Mouse (Mus musculus) limb, embryonic 11.5 days (tissue): ENCODE data around the gene Ankrd42. TPM values are rescaled to one million over a fixed set of nuclear protein-coding genes. Genes with fewer than 3 reads are reported as not detected.
A peak's percentile ranks its signal among the peaks of the same experiment; 100 is the strongest.

Source experiments
- ATAC-seq: fragments of 200-750 bp; cut with Nextera tagmentation; 2 replicates; pipeline ENCODE4 v1.8.0; 2017; ENCODE audit warnings: low read depth; ENCODE audit not compliant: insufficient number of reproducible peaks, low FRiP score, low TSS enrichment
- DNase-seq: peaks from one replicate; pipeline ENCODE4 v3.0.0-alpha.2; 2015; ENCODE audit warnings: low spot score
- H3K27ac ChIP-seq: fragments of 300-500 bp; sonication (generic); replicated peaks from 2 replicates; pipeline ENCODE4 v1.5.1; 2014; ENCODE audit warnings: low read depth, mild to moderate bottlenecking, low read length
- H3K27me3 ChIP-seq: fragments of 300-500 bp; sonication (generic); 2 replicates; pipeline ENCODE4 v1.6.1; 2014; ENCODE audit warnings: mild to moderate bottlenecking, low read length, mixed read lengths; ENCODE audit not compliant: control insufficient read depth, insufficient read depth
- H3K36me3 ChIP-seq: fragments of 300-500 bp; sonication (generic); 2 replicates; pipeline ENCODE4 v1.6.1; 2014; ENCODE audit warnings: mild to moderate bottlenecking, low read length, moderate library complexity, mixed read lengths; ENCODE audit not compliant: control insufficient read depth, insufficient read depth
- H3K4me1 ChIP-seq: fragments of 300-500 bp; sonication (generic); 2 replicates; pipeline ENCODE4 v1.6.1; 2014; ENCODE audit warnings: low read length, mixed read lengths; ENCODE audit not compliant: control insufficient read depth, insufficient read depth
- H3K4me2 ChIP-seq: fragments of 300-500 bp; sonication (generic); 2 replicates; pipeline ENCODE4 v1.6.1; 2014; ENCODE audit warnings: low read depth, mild to moderate bottlenecking, moderate library complexity; ENCODE audit not compliant: severe bottlenecking
- H3K4me3 ChIP-seq: fragments of 300-500 bp; sonication (generic); 2 replicates; pipeline ENCODE4 v1.5.1; 2014; ENCODE audit warnings: low read depth, low read length
- H3K9ac ChIP-seq: fragments of 300-500 bp; sonication (generic); 2 replicates; pipeline ENCODE4 v1.6.1; 2014; ENCODE audit warnings: mild to moderate bottlenecking, low read length
- H3K9me3 ChIP-seq: fragments of 300-500 bp; sonication (generic); 2 replicates; pipeline ENCODE4 v1.6.1; 2016; ENCODE audit warnings: low read length; ENCODE audit not compliant: control insufficient read depth
- WGBS: fragments of 180-500 bp; shearing (Covaris S2); extraction: QIAGEN DNeasy Blood & Tissue Kit; methylation state at CpG from one replicate; pipeline ENCODE4 v1.1.7; 2014; 5-methylcytosine and 5-hydroxymethylcytosine counted together
- polyA plus RNA-seq: library from polyadenylated mRNA; unstranded; fragments of >200 nt; fragmentation: Nextera tagmentation; extraction: Ambion mirVana; gene quantifications from 2 replicates; pipeline ENCODE4 v1.2.1, GENCODE M21; 2014

Ankrd42 gene
- 6.8 and 7.5 TPM in 2 replicates for polyA plus RNA-seq

DNA sequence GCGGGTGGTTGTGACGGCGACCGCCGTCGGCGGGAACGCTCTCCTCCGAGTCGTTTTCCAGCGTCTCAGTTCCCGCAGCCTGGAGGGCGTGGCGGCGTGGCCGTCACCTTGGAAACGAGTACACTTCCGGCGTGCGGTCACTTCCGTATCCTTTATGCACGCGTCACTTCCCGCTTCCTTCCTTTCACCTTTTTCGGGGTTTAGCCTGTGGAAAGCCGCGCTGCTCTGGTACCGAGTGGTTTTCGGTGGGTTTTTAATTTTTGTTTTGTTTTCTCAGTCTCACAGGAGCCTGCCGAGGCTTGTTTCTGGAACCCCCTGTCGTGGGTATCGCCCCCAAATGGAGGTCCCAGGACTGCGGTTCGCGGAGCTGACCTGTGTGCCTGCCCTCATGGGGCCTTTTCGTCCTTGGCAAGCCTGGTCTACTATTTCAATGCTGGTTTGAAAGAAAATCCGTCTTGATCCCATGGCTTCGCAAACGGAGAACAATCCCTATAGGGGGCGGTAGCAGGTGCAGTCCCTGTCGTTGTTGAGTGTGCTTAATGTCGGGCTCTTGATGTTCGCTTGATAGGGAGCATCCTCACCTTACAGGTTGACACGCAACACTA is at the start of gene Ankrd42:
Gene Ankrd42, minus strand, starts transcription at position 122 of the 605 bp plus-strand sequence.
- DNase-seq (peak; percentile 95), ATAC-seq (peak; percentile 97)
- H3K4me3 ChIP-seq: peak within 1 kb of the TSS; percentile 81
- H3K4me1 ChIP-seq: no peaks in the 10 kb centered on the region
- no peaks in the 10 kb centered on the region for H3K27me3 ChIP-seq
- under 1% methylated on average over 44 of the region's 44 CpGs for WGBS
- H3K9me3 ChIP-seq: no peaks in the 10 kb centered on the region
- no peak within 1 kb of the TSS for H3K27ac ChIP-seq
- no peaks in the 10 kb centered on the region for H3K36me3 ChIP-seq
- peak within 1 kb of the TSS; percentile 71 for H3K4me2 ChIP-seq
- H3K9ac ChIP-seq: peak within 1 kb of the TSS; percentile 64

DNA sequence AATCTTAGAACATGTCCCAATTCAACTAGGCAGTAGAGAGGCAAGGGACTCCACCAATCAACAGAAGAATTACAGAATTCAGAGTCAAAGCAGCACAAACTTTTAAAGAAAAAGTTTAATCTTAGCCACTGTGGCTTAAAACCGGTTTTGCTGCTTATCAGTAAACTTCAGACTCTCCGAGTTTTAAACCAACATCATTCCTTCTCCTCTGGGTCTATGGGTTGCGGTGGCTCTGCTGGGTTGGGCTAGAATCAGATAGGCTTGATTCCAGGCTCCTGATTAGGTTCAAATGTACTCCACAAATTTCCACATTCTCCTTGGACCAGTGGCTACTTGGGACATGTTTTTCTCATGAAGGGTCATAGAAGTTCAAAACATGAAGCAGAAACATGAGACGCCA is 40.4 kb upstream of the Ankrd42 start:
- Histone ChIP-seq H3K4me1 (no peaks in the 10 kb centered on the region), H3K27me3 (no peaks in the 10 kb centered on the region), H3K27ac (no peak overlapping the region), H3K36me3 (no peaks in the 10 kb centered on the region), H3K9me3 (no peaks in the 10 kb centered on the region), H3K4me3 (no peak overlapping the region), H3K9ac (no peak overlapping the region), H3K4me2 (no peak overlapping the region)
- DNase-seq: no peak
- no peak for ATAC-seq
- 81% methylated on average over 4 of the region's 4 CpGs for WGBS

- Histone ChIP-seq H3K4me1 (no peaks in the 10 kb centered on the region), H3K4me2 (no peak overlapping the region), H3K9ac (no peak overlapping the region), H3K27ac (no peak overlapping the region), H3K36me3 (no peaks in the 10 kb centered on the region), H3K4me3 (no peak overlapping the region), H3K27me3 (no peaks in the 10 kb centered on the region), H3K9me3 (no peaks in the 10 kb centered on the region)
- DNase-seq (no peak), ATAC-seq (no peak)
- 85% methylated on average over 3 of the region's 3 CpGs for WGBS
Measured at GRCm38 (mm10) chr7:92675131-92675530, 38.2 kb upstream of the Ankrd42 start.

GRCm38 (mm10) chr7:92669507-92670471 is 32.8 kb upstream of the Ankrd42 start, which contains the start of gene Pcf11:
Gene Pcf11 (minus strand): TSS chr7:92669934.
- H3K9me3 ChIP-seq: no peaks in the 10 kb centered on the region
- H3K27ac ChIP-seq: peak within 1 kb of the TSS; percentile 96
- under 1% methylated on average over 88 of the region's 88 CpGs for WGBS

GRCm38 (mm10) chr7:92668791-92669506 is 32.0 kb upstream of the Ankrd42 start:
- Histone ChIP-seq H3K9ac (peak overlapping the region; percentile 97), H3K27ac (peak overlapping the region; percentile 96), H3K27me3 (no peaks in the 10 kb centered on the region), H3K4me2 (peak overlapping the region; percentile 67), H3K4me1 (peaks cover 5% of the 10 kb centered on the region; the same call in 1 of the 2 replicates), H3K36me3 (peaks cover 2% of the 10 kb centered on the region; the same call in 1 of the 2 replicates), H3K4me3 (peak overlapping the region; percentile 95), H3K9me3 (no peaks in the 10 kb centered on the region)
- WGBS: 0% methylated on average over 29 of the region's 29 CpGs
- peak; percentile 66 for DNase-seq
- no peak for ATAC-seq

More at GRCm38 (mm10) chr7:92669507-92670471, 32.8 kb upstream of the Ankrd42 start, which contains the start of gene Pcf11:
- Histone ChIP-seq H3K4me3 (peak within 1 kb of the TSS; percentile 95), H3K4me2 (peak within 1 kb of the TSS; percentile 67), H3K27me3 (no peaks in the 10 kb centered on the region), H3K36me3 (peaks cover 2% of the 10 kb centered on the region; the same call in 1 of the 2 replicates), H3K4me1 (peaks cover 5% of the 10 kb centered on the region; the same call in 1 of the 2 replicates), H3K9ac (peak within 1 kb of the TSS; percentile 97)
- peak; percentile 98 for ATAC-seq
- peak; percentile 95 for DNase-seq

DNA sequence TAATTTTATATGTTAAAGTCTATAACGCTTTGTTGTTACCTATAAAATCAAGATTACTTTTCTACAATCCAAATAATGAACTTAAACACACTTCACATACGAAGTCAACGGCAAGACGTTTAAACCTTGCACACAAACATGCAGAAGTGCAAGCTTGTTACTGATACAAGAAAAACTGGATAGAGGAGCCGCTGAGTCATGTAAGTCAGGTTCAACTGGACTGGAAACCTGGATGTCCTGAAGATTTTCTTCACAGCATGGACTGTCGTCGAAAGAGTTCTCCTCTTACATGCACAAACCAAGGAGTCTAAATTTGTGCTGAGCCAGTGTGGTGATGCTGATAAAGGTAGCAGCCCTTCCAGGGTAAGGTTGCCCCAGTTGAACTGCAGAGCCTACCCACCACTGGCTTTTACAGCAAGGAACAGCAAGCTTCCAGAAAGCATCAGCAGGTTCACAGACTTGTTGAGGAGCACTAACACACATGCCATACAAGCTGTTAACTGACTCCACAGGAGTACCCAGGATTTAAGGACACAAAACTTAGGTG is 29.4 kb upstream of the Ankrd42 start:
- Histone ChIP-seq H3K4me3 (no peak overlapping the region), H3K27ac (no peak overlapping the region), H3K4me1 (peaks cover 5% of the 10 kb centered on the region; the same call in 1 of the 2 replicates), H3K9me3 (no peaks in the 10 kb centered on the region), H3K9ac (no peak overlapping the region), H3K4me2 (no peak overlapping the region), H3K36me3 (peaks cover 7% of the 10 kb centered on the region; the same call in 1 of the 2 replicates), H3K27me3 (no peaks in the 10 kb centered on the region)
- ATAC-seq (no peak), DNase-seq (no peak)
- 85% methylated on average over 7 of the region's 7 CpGs for WGBS

GRCm38 (mm10) chr7:92658050-92658449 is 21.1 kb upstream of the Ankrd42 start:
- H3K9ac ChIP-seq: no peak overlapping the region
- DNase-seq (no peak), ATAC-seq (no peak)
- peaks cover 35% of the 10 kb centered on the region for H3K36me3 ChIP-seq
- H3K27me3 ChIP-seq: no peaks in the 10 kb centered on the region
- H3K4me3 ChIP-seq: no peak overlapping the region
- H3K4me2 ChIP-seq: no peak overlapping the region
- H3K9me3 ChIP-seq: no peaks in the 10 kb centered on the region; the same call in 1 of the 2 replicates
- 96% methylated on average over 5 of the region's 5 CpGs for WGBS
- no peaks in the 10 kb centered on the region for H3K4me1 ChIP-seq
- H3K27ac ChIP-seq: no peak overlapping the region
